Mouse (Mus musculus): ENCODE results near the gene Vtcn1.

Vtcn1 gene

GRCm38 (mm10) chr3:100922506-100923375 is 97.5 kb downstream of the Vtcn1 start:
- no peak for DNase-seq

- DNase-seq = no peak
These were observed 98.9 kb downstream of the Vtcn1 start for GRCm38 (mm10) chr3:100924065-100924732.

- no peak for DNase-seq
These were observed 99.9 kb downstream of the Vtcn1 start for GRCm38 (mm10) chr3:100925176-100925575.

- no peak for DNase-seq
These were observed 106.2 kb downstream of the Vtcn1 start for GRCm38 (mm10) chr3:100931332-100932076.

- DNase-seq = peak; percentile 14
These were observed 107.1 kb downstream of the Vtcn1 start for GRCm38 (mm10) chr3:100932077-100932944.

GRCm38 (mm10) chr3:100935521-100935920 is 110.3 kb downstream of the Vtcn1 start:
- no peak for DNase-seq

GRCm38 (mm10) chr3:100936201-100936600 is 110.9 kb downstream of the Vtcn1 start:
- no peak for DNase-seq

- DNase-seq = no peak
These were observed 113.0 kb downstream of the Vtcn1 start for GRCm38 (mm10) chr3:100938211-100938610.

- DNase-seq = no peak
These were observed 115.3 kb downstream of the Vtcn1 start for GRCm38 (mm10) chr3:100940496-100941037.

Data from retina, postnatal 1 day (tissue).